Mouse (Mus musculus) induced T-regulatory cell, adult 2 months (primary cell): ENCODE measurements around the gene Gm3573.
"Not testable (repeated sequence)": the region's sequence is repeated elsewhere in the genome, so short reads cannot be mapped to it uniquely, and the experiment has no call there.

Experiments
- DNase-seq: peaks from one replicate; pipeline ENCODE4 v3.0.0-alpha.2; 2012; ENCODE audit warnings: low read depth

The Gm3573 gene

GRCm38 (mm10) chr14:42190691-42191090 lies at the start of gene Gm3573:
TSS of gene Gm3573 (minus strand) at chr14:42190791.
- DNase-seq, result not testable (repeated sequence)

GRCm38 (mm10) chr14:42216766-42217537 lies 26.4 kb upstream of the Gm3573 start:
- DNase-seq, result not testable (repeated sequence)

GRCm38 (mm10) chr14:42183936-42184335 lies 6.7 kb downstream of the Gm3573 start:
- not testable (repeated sequence) for DNase-seq

GRCm38 (mm10) chr14:42162522-42162921 lies 28.1 kb downstream of the Gm3573 start, which contains the start of gene Gm17027:
TSS of gene Gm17027 (minus strand) at chr14:42162622.
- not testable (repeated sequence) for DNase-seq
